Mouse (Mus musculus) liver, adult 2 months (tissue): ENCODE data around the gene Agrn. TPM values are rescaled to one million over a fixed set of nuclear protein-coding genes. Genes with fewer than 3 reads are reported as not detected.
"Not testable (repeated sequence)": the region's sequence is repeated elsewhere in the genome, so short reads cannot be mapped to it uniquely, and the experiment has no call there.

ENCODE experiments used
- DNase-seq: peaks from one replicate; pipeline ENCODE4 v3.0.0-alpha.2; 2011; ENCODE audit warnings: low read depth, low spot score; ENCODE audit errors: extremely low read depth
- H3K27ac ChIP-seq: fragments of 200-500 bp; replicated peaks from 2 replicates; pipeline ENCODE4 v1.5.1; 2012; ENCODE audit warnings: low read depth, mild to moderate bottlenecking, control low read depth, inconsistent platforms, low read length; ENCODE audit not compliant: insufficient read depth
- H3K27me3 ChIP-seq: fragments of 200-500 bp; 2 replicates; pipeline ENCODE4 v1.6.1; 2012; ENCODE audit warnings: mild to moderate bottlenecking, moderate library complexity, low read length, inconsistent platforms; ENCODE audit not compliant: control insufficient read depth, insufficient read depth
- H3K36me3 ChIP-seq: fragments of 200-500 bp; 2 replicates; pipeline ENCODE4 v1.6.1; 2012; ENCODE audit warnings: low read length, inconsistent platforms; ENCODE audit not compliant: control insufficient read depth, insufficient read depth
- H3K4me1 ChIP-seq: fragments of 200-500 bp; 2 replicates; pipeline ENCODE4 v1.6.1; 2011; ENCODE audit warnings: low read length; ENCODE audit not compliant: control insufficient read depth, insufficient read depth
- H3K4me3 ChIP-seq: fragments of 200-500 bp; 2 replicates; pipeline ENCODE4 v1.5.1; 2011; ENCODE audit warnings: low read depth, mild to moderate bottlenecking, control low read depth, low read length, moderate library complexity; ENCODE audit not compliant: insufficient read depth
- H3K79me2 ChIP-seq: fragments of 200-500 bp; 2 replicates; pipeline ENCODE4 v1.6.1; 2012; ENCODE audit warnings: inconsistent platforms, mild to moderate bottlenecking, low read length, moderate library complexity; ENCODE audit not compliant: control insufficient read depth, insufficient read depth
- H3K9ac ChIP-seq: fragments of 200-500 bp; 2 replicates; pipeline ENCODE4 v1.6.1; 2012; ENCODE audit warnings: low read depth, mild to moderate bottlenecking, control low read depth, inconsistent platforms, low read length
- CTCF ChIP-seq: fragments of 200-500 bp; IDR thresholded peaks from 2 replicates; pipeline ENCODE4 v1.5.1; 2011; ENCODE audit warnings: low read depth, low read length, control low read depth
- POLR2A ChIP-seq: fragments of 200-500 bp; IDR thresholded peaks from 2 replicates; pipeline ENCODE4 v1.6.1; 2011; ENCODE audit warnings: low read length, control low read depth; ENCODE audit not compliant: insufficient read depth; ENCODE audit errors: extremely low read depth
- WGBS: fragments of 180-500 bp; shearing (Covaris S2); methylation state at CpG from one replicate; pipeline ENCODE4 v1.1.7; 2018; 5-methylcytosine and 5-hydroxymethylcytosine counted together
- polyA plus RNA-seq: library from polyadenylated mRNA; depleted of rRNA; stranded (reverse); fragments of >200 nt; gene quantifications from 2 replicates; pipeline ENCODE4 v1.2.3, GENCODE M21; 2012
- total RNA-seq: library from RNA; depleted of rRNA; stranded (reverse); fragments of >200 nt; gene quantifications from 2 replicates; pipeline ENCODE4 v1.2.3, GENCODE M21; 2014

Agrn gene
- total and polyA plus RNA-seq, 2 experiments = 10.4 to 33.2 TPM

- Histone ChIP-seq H3K4me1 (no peaks in the 10 kb centered on the region), H3K79me2 (no peaks in the 10 kb centered on the region), H3K4me3 (no peak overlapping the region), H3K27me3 (no peaks in the 10 kb centered on the region), H3K27ac (no peak overlapping the region), H3K36me3 (no peaks in the 10 kb centered on the region), H3K9ac (no peak overlapping the region)
- no peak for DNase-seq
- no peak for TF ChIP-seq CTCF
- no peak for TF ChIP-seq POLR2A
- 94% methylated on average over 3 of the region's 3 CpGs for WGBS
These were observed 42.5 kb downstream of the Agrn start for GRCm38 (mm10) chr4:156154771-156155170.

GRCm38 (mm10) chr4:156150887-156151286, 46.4 kb downstream of the Agrn start:
- H3K27me3 ChIP-seq, H3K4me1 ChIP-seq, H3K79me2 ChIP-seq, H3K4me3 ChIP-seq, H3K9ac ChIP-seq, H3K27ac ChIP-seq, H3K36me3 ChIP-seq: not testable (repeated sequence)
- DNase-seq = peak; percentile 97
- 17% methylated on average over 10 of the region's 10 CpGs for WGBS

- Histone ChIP-seq H3K9ac (no peak overlapping the region), H3K4me1 (no peaks in the 10 kb centered on the region), H3K27me3 (no peaks in the 10 kb centered on the region), H3K4me3 (no peak overlapping the region), H3K79me2 (no peaks in the 10 kb centered on the region), H3K27ac (no peak overlapping the region), H3K36me3 (no peaks in the 10 kb centered on the region)
- 95% methylated on average over 30 of the region's 30 CpGs for WGBS
- no peak for DNase-seq
- TF ChIP-seq CTCF (no peak), POLR2A (no peak)
These were observed 60.8 kb downstream of the Agrn start for GRCm38 (mm10) chr4:156136285-156137100.

- Histone ChIP-seq H3K4me1 (no peaks in the 10 kb centered on the region), H3K9ac (no peak overlapping the region), H3K27me3 (no peaks in the 10 kb centered on the region), H3K79me2 (no peaks in the 10 kb centered on the region), H3K27ac (no peak overlapping the region), H3K36me3 (no peaks in the 10 kb centered on the region), H3K4me3 (no peak overlapping the region)
- no peak for TF ChIP-seq POLR2A
- no peak for TF ChIP-seq CTCF
- 95% methylated on average over 14 of the region's 14 CpGs for WGBS
- no peak for DNase-seq
These were observed 61.5 kb downstream of the Agrn start for GRCm38 (mm10) chr4:156135801-156136200.

GRCm38 (mm10) chr4:156135112-156135511, 62.2 kb downstream of the Agrn start:
- H3K27ac ChIP-seq = no peak overlapping the region
- H3K79me2 ChIP-seq = no peaks in the 10 kb centered on the region
- H3K4me3 ChIP-seq = no peak overlapping the region
- DNase-seq = no peak
- TF ChIP-seq POLR2A (no peak), CTCF (no peak)
- H3K9ac ChIP-seq = no peak overlapping the region
- 93% methylated on average over 13 of the region's 13 CpGs for WGBS
- no peaks in the 10 kb centered on the region for H3K4me1 ChIP-seq
- H3K36me3 ChIP-seq = no peaks in the 10 kb centered on the region
- H3K27me3 ChIP-seq = no peaks in the 10 kb centered on the region

- no peaks in the 10 kb centered on the region for H3K36me3 ChIP-seq
- WGBS = 78% methylated on average over 12 of the region's 12 CpGs
- no peak overlapping the region for H3K27ac ChIP-seq
- H3K9ac ChIP-seq = no peak overlapping the region
- H3K27me3 ChIP-seq = no peaks in the 10 kb centered on the region
- no peak overlapping the region for H3K4me3 ChIP-seq
- no peaks in the 10 kb centered on the region for H3K4me1 ChIP-seq
- DNase-seq = no peak
- no peak for TF ChIP-seq POLR2A
- no peak for TF ChIP-seq CTCF
- H3K79me2 ChIP-seq = no peaks in the 10 kb centered on the region
These were observed 63.2 kb downstream of the Agrn start for GRCm38 (mm10) chr4:156133943-156134605.
